Mouse (Mus musculus): ENCODE measurements around the gene Cnksr3. TPM values are rescaled to one million over a fixed set of nuclear protein-coding genes. Genes with fewer than 3 reads are reported as not detected.

Cnksr3 gene
- polyA plus RNA-seq, 1 experiment from 2014 or later = 6.9 TPM

DNA sequence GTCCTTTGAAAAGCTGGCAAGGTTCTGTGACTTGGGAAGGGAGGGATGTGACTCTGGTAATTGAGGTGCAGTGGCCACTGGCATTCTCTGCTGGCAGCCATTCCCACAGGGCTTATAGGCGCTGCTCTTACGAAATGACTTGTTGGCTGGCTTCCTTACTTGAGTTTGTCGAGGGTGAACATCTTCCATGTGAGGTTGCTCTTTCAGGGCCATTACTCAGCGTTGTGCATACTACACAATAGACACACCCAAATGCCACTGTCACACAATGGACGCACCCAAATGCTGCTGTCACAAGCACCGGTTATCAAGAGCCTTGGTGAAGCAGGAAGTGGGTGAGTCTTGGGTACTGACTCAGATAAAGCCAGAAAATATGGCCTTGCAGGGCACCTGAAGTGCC is 22.8 kb downstream of the Cnksr3 start:
- Histone ChIP-seq H3K9ac (no peak overlapping the region), H3K4me1 (no peaks in the 10 kb centered on the region), H3K27me3 (no peaks in the 10 kb centered on the region), H3K27ac (no peak overlapping the region), H3K4me2 (no peak overlapping the region), H3K4me3 (replicated peaks) (no peak overlapping the region), H3K9me3 (no peaks in the 10 kb centered on the region), H3K36me3 (replicated peaks) (no peaks in the 10 kb centered on the region)
- WGBS = 89% methylated on average over 6 of the region's 6 CpGs
- ATAC-seq (ENCODE audit: low FRiP score) = no peak

- ATAC-seq (ENCODE audit: low FRiP score) = no peak
- 84% methylated on average over 7 of the region's 7 CpGs for WGBS
- no peaks in the 10 kb centered on the region for H3K27me3 ChIP-seq
- no peak overlapping the region for H3K4me3 ChIP-seq (replicated peaks)
- no peaks in the 10 kb centered on the region for H3K36me3 ChIP-seq (replicated peaks)
- no peak overlapping the region for H3K4me2 ChIP-seq
- peaks cover 10% of the 10 kb centered on the region; the same call in 1 of the 2 replicates for H3K4me1 ChIP-seq
- no peak overlapping the region for H3K9ac ChIP-seq
- no peak overlapping the region for H3K27ac ChIP-seq
- H3K9me3 ChIP-seq = no peaks in the 10 kb centered on the region
Measured at GRCm38 (mm10) chr10:7187881-7188280, 24.2 kb downstream of the Cnksr3 start.

GRCm38 (mm10) chr10:7186992-7187391 is 25.0 kb downstream of the Cnksr3 start:
- H3K36me3 ChIP-seq (replicated peaks) = no peaks in the 10 kb centered on the region
- H3K27me3 ChIP-seq = no peaks in the 10 kb centered on the region
- no peak overlapping the region for H3K9ac ChIP-seq
- 95% methylated on average over 5 of the region's 5 CpGs for WGBS
- no peak for ATAC-seq (ENCODE audit: low FRiP score)
- H3K4me1 ChIP-seq = peaks cover 10% of the 10 kb centered on the region; the same call in 1 of the 2 replicates
- H3K9me3 ChIP-seq = no peaks in the 10 kb centered on the region
- H3K27ac ChIP-seq = no peak overlapping the region
- no peak overlapping the region for H3K4me2 ChIP-seq
- no peak overlapping the region for H3K4me3 ChIP-seq (replicated peaks)

DNA sequence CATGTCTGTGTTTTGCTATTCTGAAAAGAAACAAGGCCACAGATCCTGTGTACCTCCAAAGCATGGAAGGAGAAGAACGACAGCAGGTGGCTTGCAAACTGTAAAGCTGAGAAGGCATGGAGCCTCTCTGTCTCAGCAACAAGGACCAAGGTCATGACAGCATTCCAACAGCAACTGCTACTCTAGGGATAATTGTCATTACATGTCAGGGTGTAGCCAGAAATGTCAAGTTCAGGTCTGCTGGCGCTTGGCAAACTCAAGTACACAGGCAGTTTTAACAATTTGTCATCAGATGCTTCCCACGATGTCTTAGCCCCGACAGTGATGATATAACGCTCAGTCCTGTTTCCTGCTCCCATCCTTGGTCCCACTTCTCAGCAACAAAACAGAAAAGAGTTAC is 26.0 kb downstream of the Cnksr3 start:
- Histone ChIP-seq H3K4me1 (peaks cover 10% of the 10 kb centered on the region; the same call in 1 of the 2 replicates), H3K27me3 (no peaks in the 10 kb centered on the region), H3K4me3 (replicated peaks) (no peak overlapping the region), H3K9me3 (no peaks in the 10 kb centered on the region), H3K36me3 (replicated peaks) (no peaks in the 10 kb centered on the region), H3K27ac (no peak overlapping the region), H3K9ac (no peak overlapping the region), H3K4me2 (no peak overlapping the region)
- ATAC-seq (ENCODE audit: low FRiP score) = no peak
- WGBS = 92% methylated on average over 5 of the region's 5 CpGs

DNA sequence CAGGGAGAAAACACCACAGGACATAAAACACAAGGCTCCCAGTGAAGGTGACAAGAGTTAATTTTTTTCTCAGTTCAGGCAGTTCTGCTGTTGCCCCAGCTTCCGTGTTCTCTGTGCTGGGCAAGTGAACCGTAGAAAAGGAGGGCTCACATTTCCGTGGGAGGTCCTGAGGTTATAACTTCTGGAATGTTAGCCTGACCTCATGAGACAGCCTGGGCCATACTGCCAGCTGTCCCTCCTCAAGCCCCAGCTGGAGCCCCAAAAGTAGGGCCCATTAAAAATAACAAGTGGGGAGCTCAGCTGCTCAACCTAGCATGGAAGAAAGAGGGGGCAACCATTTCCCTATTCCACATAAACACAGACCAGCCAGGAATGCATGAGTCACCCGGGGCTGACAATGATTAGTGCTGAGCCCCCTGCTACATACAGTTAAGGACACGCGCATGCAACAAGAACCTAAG is 28.8 kb downstream of the Cnksr3 start:
- WGBS = 45% methylated on average over 6 of the region's 6 CpGs
- Histone ChIP-seq H3K36me3 (replicated peaks) (no peaks in the 10 kb centered on the region), H3K4me1 (peaks cover 10% of the 10 kb centered on the region; the same call in 1 of the 2 replicates), H3K4me3 (replicated peaks) (no peak overlapping the region), H3K9ac (no peak overlapping the region), H3K9me3 (no peaks in the 10 kb centered on the region), H3K27ac (peak overlapping the region; percentile 31; the same call in 1 of the 2 replicates), H3K4me2 (no peak overlapping the region), H3K27me3 (no peaks in the 10 kb centered on the region)
- no peak for ATAC-seq (ENCODE audit: low FRiP score)

GRCm38 (mm10) chr10:7182555-7183170 is 29.4 kb downstream of the Cnksr3 start:
- Histone ChIP-seq H3K4me3 (replicated peaks) (no peak overlapping the region), H3K4me2 (no peak overlapping the region), H3K9ac (no peak overlapping the region), H3K27ac (peak overlapping the region; percentile 31; the same call in 1 of the 2 replicates), H3K4me1 (peaks cover 10% of the 10 kb centered on the region; the same call in 1 of the 2 replicates), H3K36me3 (replicated peaks) (no peaks in the 10 kb centered on the region), H3K9me3 (no peaks in the 10 kb centered on the region), H3K27me3 (no peaks in the 10 kb centered on the region)
- ATAC-seq (ENCODE audit: low FRiP score) = no peak
- 84% methylated on average over 12 of the region's 12 CpGs for WGBS

DNA sequence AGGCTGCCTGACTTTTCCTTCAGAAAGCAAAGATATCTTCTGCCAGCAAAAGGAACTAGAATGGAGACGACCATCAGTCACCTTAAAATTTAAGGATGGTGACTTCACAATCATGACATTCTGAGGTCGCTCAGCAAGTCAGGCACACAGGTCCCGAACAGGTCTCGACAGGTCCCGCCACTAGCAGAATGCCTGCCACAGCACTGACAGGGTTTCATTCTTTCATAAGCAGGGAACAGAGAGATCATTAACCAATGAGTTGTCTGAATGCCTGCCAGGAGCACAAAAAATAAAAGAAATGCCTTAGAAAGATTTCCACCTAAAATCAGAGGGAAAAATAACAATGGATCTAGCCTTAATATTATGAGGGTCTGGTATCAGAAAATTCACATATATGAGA is 31.7 kb downstream of the Cnksr3 start:
- peaks cover 10% of the 10 kb centered on the region; the same call in 1 of the 2 replicates for H3K4me1 ChIP-seq
- H3K27ac ChIP-seq = no peak overlapping the region
- no peak overlapping the region for H3K4me2 ChIP-seq
- H3K4me3 ChIP-seq (replicated peaks) = no peak overlapping the region
- H3K27me3 ChIP-seq = no peaks in the 10 kb centered on the region
- no peaks in the 10 kb centered on the region for H3K9me3 ChIP-seq
- H3K9ac ChIP-seq = no peak overlapping the region
- ATAC-seq (ENCODE audit: low FRiP score) = no peak
- WGBS = 79% methylated on average over 5 of the region's 5 CpGs
- H3K36me3 ChIP-seq (replicated peaks) = no peaks in the 10 kb centered on the region

GRCm38 (mm10) chr10:7178571-7178970 is 33.5 kb downstream of the Cnksr3 start:
- no peak for ATAC-seq (ENCODE audit: low FRiP score)
- Histone ChIP-seq H3K27me3 (no peaks in the 10 kb centered on the region), H3K4me2 (no peak overlapping the region), H3K36me3 (replicated peaks) (no peaks in the 10 kb centered on the region), H3K9ac (no peak overlapping the region), H3K27ac (no peak overlapping the region), H3K4me3 (replicated peaks) (no peak overlapping the region), H3K9me3 (no peaks in the 10 kb centered on the region), H3K4me1 (peaks cover 5% of the 10 kb centered on the region; the same call in 1 of the 2 replicates)
- WGBS = 78% methylated on average over 10 of the region's 10 CpGs

DNA sequence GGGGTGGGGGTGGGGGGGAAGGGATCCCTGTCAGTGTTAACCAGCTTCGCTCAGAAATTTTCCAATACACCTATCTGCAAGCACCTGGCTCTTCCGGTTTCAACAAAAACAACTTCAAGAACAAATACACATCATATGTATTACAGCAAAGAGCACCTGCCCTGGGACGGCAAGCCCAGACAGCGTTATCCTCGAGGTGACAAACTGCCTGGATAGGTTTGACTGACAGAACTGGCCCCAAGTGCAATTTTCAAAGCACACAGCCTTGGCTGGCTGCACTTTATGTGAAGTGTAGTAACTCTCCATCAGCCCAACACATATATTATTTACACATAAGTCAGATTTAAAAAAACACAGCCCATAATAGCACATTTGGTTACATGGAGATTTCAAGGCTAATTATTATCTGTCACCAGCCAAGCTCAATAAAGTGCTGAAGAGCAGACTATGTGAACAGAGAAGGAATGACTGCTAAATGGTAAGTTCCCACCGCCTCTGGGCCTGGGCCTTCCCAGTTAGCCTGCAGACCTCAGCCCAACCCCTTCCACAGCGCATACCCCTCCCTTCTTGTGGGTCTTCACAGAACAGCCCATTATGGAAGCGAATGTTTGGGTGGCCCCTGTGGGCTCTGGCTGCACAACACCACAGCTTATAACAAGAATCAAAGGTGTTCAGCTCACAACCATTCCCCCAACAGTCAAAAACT is 35.7 kb downstream of the Cnksr3 start:
- no peak for ATAC-seq (ENCODE audit: low FRiP score)
- no peak overlapping the region for H3K4me3 ChIP-seq (replicated peaks)
- 90% methylated on average over 8 of the region's 8 CpGs for WGBS

DNA sequence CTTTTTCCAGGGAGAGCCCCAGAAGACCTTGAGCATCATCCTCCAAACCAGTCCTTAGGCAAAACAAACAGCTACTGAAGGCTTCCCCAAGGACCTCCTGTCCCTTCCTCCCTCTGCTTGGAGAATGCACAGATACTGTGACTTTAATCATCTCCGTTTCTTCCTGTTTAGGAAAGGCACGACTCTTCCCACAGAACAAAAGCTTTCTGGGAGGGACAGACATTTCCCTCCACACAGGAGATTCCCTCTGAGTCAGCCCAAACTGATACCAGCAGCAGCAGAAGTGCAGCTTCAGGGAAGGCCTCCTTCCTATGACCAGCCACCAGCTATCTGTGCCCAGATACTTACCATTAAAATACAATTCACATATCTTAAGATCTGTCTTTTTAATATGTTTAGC is 37.6 kb downstream of the Cnksr3 start:
- Histone ChIP-seq H3K4me3 (replicated peaks) (no peak overlapping the region), H3K27me3 (no peaks in the 10 kb centered on the region), H3K9ac (no peak overlapping the region), H3K4me1 (no peaks in the 10 kb centered on the region), H3K9me3 (no peaks in the 10 kb centered on the region), H3K36me3 (replicated peaks) (no peaks in the 10 kb centered on the region), H3K4me2 (no peak overlapping the region), H3K27ac (no peak overlapping the region)
- ATAC-seq (ENCODE audit: low FRiP score) = no peak
- WGBS = 61% methylated on average over 2 of the region's 2 CpGs

More for the DNA sequence above, 35.7 kb downstream of the Cnksr3 start:
- H3K27me3 ChIP-seq = no peaks in the 10 kb centered on the region
- no peaks in the 10 kb centered on the region for H3K4me1 ChIP-seq
- no peaks in the 10 kb centered on the region for H3K9me3 ChIP-seq
- no peaks in the 10 kb centered on the region for H3K36me3 ChIP-seq (replicated peaks)
- H3K9ac ChIP-seq = no peak overlapping the region
- no peak overlapping the region for H3K27ac ChIP-seq
- H3K4me2 ChIP-seq = no peak overlapping the region

DNA sequence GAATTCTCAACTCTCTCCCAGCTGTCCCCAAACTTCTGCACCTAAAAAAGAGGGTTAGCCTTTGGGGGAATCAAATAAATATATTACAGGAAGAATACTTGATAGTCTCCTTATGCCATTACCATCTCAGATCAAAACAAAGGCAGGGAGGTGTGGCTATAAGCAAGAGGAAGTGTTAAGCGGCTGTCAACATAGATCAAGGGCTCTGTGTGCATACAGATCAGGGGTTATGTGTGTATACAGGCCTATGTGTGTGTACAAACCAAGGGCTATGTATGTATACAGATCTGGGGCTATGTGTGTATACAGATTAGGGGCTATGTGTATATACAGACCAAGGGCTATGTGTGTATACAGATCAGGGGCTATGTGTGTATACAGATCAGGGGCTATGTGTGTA is 38.9 kb downstream of the Cnksr3 start:
- Histone ChIP-seq H3K4me3 (replicated peaks) (no peak overlapping the region), H3K27ac (no peak overlapping the region), H3K9ac (no peak overlapping the region), H3K27me3 (no peaks in the 10 kb centered on the region), H3K4me1 (no peaks in the 10 kb centered on the region), H3K4me2 (no peak overlapping the region), H3K36me3 (replicated peaks) (no peaks in the 10 kb centered on the region), H3K9me3 (no peaks in the 10 kb centered on the region)
- WGBS = 89% methylated on average over 1 of the region's 1 CpGs
- ATAC-seq (ENCODE audit: low FRiP score) = no peak

DNA sequence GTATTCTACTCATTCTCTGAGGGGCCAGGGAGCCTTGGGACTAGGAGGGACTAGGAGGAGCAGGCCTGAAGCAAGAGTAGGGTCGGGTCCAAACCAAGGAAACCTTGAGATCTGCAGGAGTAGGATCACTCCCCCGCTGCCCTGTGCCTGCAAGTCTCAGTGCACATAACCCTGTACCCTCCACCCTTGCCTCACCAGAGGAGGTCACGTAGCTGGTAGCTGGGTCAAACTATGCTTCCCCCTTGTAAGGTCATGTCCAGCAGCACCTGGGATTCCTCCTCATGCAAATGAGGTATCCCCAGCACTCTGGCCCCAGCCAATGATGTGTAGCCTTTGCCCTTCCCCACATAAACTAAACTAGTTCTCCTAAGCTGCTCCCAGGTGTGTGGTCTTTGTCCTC is 41.6 kb downstream of the Cnksr3 start:
- Histone ChIP-seq H3K9me3 (no peaks in the 10 kb centered on the region), H3K4me3 (replicated peaks) (no peak overlapping the region), H3K4me1 (no peaks in the 10 kb centered on the region), H3K4me2 (no peak overlapping the region), H3K9ac (no peak overlapping the region), H3K27ac (no peak overlapping the region), H3K27me3 (no peaks in the 10 kb centered on the region), H3K36me3 (replicated peaks) (no peaks in the 10 kb centered on the region)
- WGBS = 85% methylated on average over 3 of the region's 3 CpGs
- ATAC-seq (ENCODE audit: low FRiP score) = no peak

- no peak overlapping the region for H3K27ac ChIP-seq
- WGBS = 23% methylated on average over 12 of the region's 12 CpGs
- H3K27me3 ChIP-seq = no peaks in the 10 kb centered on the region
- no peaks in the 10 kb centered on the region for H3K9me3 ChIP-seq
- peaks cover 23% of the 10 kb centered on the region for H3K4me1 ChIP-seq
- no peak overlapping the region for H3K9ac ChIP-seq
- peak; percentile 81 for ATAC-seq (ENCODE audit: low FRiP score)
- H3K4me2 ChIP-seq = 0 out of 2 replicates have a peak overlapping the region, but pooled peaks have one; percentile 0
- H3K4me3 ChIP-seq (replicated peaks) = no peak overlapping the region
- no peaks in the 10 kb centered on the region for H3K36me3 ChIP-seq (replicated peaks)
Measured at GRCm38 (mm10) chr10:7163031-7163430, 49.0 kb downstream of the Cnksr3 start.

Data from forebrain, embryonic 12.5 days (tissue).